Mouse (Mus musculus): ENCODE data around the gene Foxb2. TPM values are rescaled to one million over a fixed set of nuclear protein-coding genes. Genes with fewer than 3 reads are reported as not detected.

The Foxb2 gene
- not detected in 2 replicates for polyA plus RNA-seq (2012; rRNA removed)

GRCm38 (mm10) chr19:16873221-16873861 is at the start of gene Foxb2:
Gene Foxb2, minus strand, starts transcription at chr19:16873805.
- TF ChIP-seq CTCF (conservative IDR thresholded peaks at IDR 0.05; ENCODE audit: insufficient read depth, insufficient read length, low read depth, low read length) (no peak), POLR2A (IDR thresholded peaks at IDR 0.05; ENCODE audit: low read depth, low read length) (no peak)
- DNase-seq, result no peak
- Histone ChIP-seq H3K27ac (ENCODE audit: insufficient read depth, low read depth, low read length) (no peak within 1 kb of the TSS), H3K27me3 (replicated peaks; ENCODE audit: control insufficient read depth, insufficient read depth, low read length) (peaks cover 15% of the 10 kb centered on the region), H3K36me3 (ENCODE audit: control insufficient read depth, insufficient read depth, low read length) (no peaks in the 10 kb centered on the region), H3K4me1 (ENCODE audit: control insufficient read depth, insufficient read depth, low read length) (no peaks in the 10 kb centered on the region), H3K4me3 (ENCODE audit: insufficient read depth, low read depth, low read length) (peak within 1 kb of the TSS; percentile 32; the same call in 1 of the 2 replicates)
- WGBS, result 2% methylated on average over 40 of the region's 40 CpGs

GRCm38 (mm10) chr19:16911507-16911906 is 37.9 kb upstream of the Foxb2 start:
- Histone ChIP-seq H3K36me3 (ENCODE audit: control insufficient read depth, insufficient read depth, low read length) (no peaks in the 10 kb centered on the region), H3K27me3 (replicated peaks; ENCODE audit: control insufficient read depth, insufficient read depth, low read length) (no peaks in the 10 kb centered on the region; the same call in 1 of the 2 replicates), H3K27ac (ENCODE audit: insufficient read depth, low read depth, low read length) (no peak overlapping the region), H3K4me1 (ENCODE audit: control insufficient read depth, insufficient read depth, low read length) (no peaks in the 10 kb centered on the region), H3K4me3 (ENCODE audit: insufficient read depth, low read depth, low read length) (no peak overlapping the region)
- WGBS, result 63% methylated on average over 5 of the region's 5 CpGs
- no peak for DNase-seq
- TF ChIP-seq CTCF (conservative IDR thresholded peaks at IDR 0.05; ENCODE audit: insufficient read depth, insufficient read length, low read depth, low read length), result no peak
- no peak for TF ChIP-seq POLR2A (IDR thresholded peaks at IDR 0.05; ENCODE audit: low read depth, low read length)

DNA sequence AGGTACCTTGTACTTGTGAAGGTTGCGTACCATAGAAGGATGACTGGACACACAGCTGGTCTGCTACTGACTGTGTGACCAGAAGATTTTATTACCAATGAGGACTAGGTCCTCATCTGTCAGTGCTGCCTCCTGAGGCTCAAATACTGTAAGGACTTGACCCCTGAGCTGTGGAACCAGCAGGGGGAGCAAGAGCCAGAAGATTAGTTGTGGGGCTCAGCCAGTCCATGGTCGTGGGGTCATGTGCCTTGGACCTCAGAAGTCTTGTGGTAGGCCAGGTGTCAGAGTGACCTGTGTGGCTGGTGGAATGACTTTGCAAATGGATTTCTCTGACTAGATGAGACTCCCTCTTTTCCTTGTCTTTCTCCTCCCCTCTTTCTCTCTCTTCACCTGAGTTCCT is 29.5 kb upstream of the Foxb2 start:
- DNase-seq, result peak; percentile 28

GRCm38 (mm10) chr19:16899716-16900115 is 26.1 kb upstream of the Foxb2 start:
- no peak overlapping the region for H3K27ac ChIP-seq (ENCODE audit: insufficient read depth, low read depth, low read length)
- no peak for TF ChIP-seq POLR2A (IDR thresholded peaks at IDR 0.05; ENCODE audit: low read depth, low read length)
- TF ChIP-seq CTCF (conservative IDR thresholded peaks at IDR 0.05; ENCODE audit: insufficient read depth, insufficient read length, low read depth, low read length), result no peak
- H3K27me3 ChIP-seq (replicated peaks; ENCODE audit: control insufficient read depth, insufficient read depth, low read length), result no peaks in the 10 kb centered on the region
- no peak overlapping the region for H3K4me3 ChIP-seq (ENCODE audit: insufficient read depth, low read depth, low read length)
- 57% methylated on average over 10 of the region's 10 CpGs for WGBS
- no peaks in the 10 kb centered on the region for H3K4me1 ChIP-seq (ENCODE audit: control insufficient read depth, insufficient read depth, low read length)
- no peak for DNase-seq
- H3K36me3 ChIP-seq (ENCODE audit: control insufficient read depth, insufficient read depth, low read length), result no peaks in the 10 kb centered on the region

More for the DNA sequence above, 29.5 kb upstream of the Foxb2 start:
- no peaks in the 10 kb centered on the region for H3K27me3 ChIP-seq (replicated peaks; ENCODE audit: control insufficient read depth, insufficient read depth, low read length)
- no peak overlapping the region for H3K4me3 ChIP-seq (ENCODE audit: insufficient read depth, low read depth, low read length)
- no peak overlapping the region for H3K27ac ChIP-seq (ENCODE audit: insufficient read depth, low read depth, low read length)
- 62% methylated on average over 2 of the region's 2 CpGs for WGBS
- no peaks in the 10 kb centered on the region for H3K36me3 ChIP-seq (ENCODE audit: control insufficient read depth, insufficient read depth, low read length)
- H3K4me1 ChIP-seq (ENCODE audit: control insufficient read depth, insufficient read depth, low read length), result no peaks in the 10 kb centered on the region
- TF ChIP-seq CTCF (conservative IDR thresholded peaks at IDR 0.05; ENCODE audit: insufficient read depth, insufficient read length, low read depth, low read length) (no peak; the same call in 1 of the 2 replicates), POLR2A (IDR thresholded peaks at IDR 0.05; ENCODE audit: low read depth, low read length) (no peak)

GRCm38 (mm10) chr19:16898576-16898975 is 25.0 kb upstream of the Foxb2 start:
- no peak for DNase-seq
- Histone ChIP-seq H3K36me3 (ENCODE audit: control insufficient read depth, insufficient read depth, low read length) (no peaks in the 10 kb centered on the region), H3K27me3 (replicated peaks; ENCODE audit: control insufficient read depth, insufficient read depth, low read length) (no peaks in the 10 kb centered on the region), H3K4me3 (ENCODE audit: insufficient read depth, low read depth, low read length) (no peak overlapping the region), H3K27ac (ENCODE audit: insufficient read depth, low read depth, low read length) (no peak overlapping the region), H3K4me1 (ENCODE audit: control insufficient read depth, insufficient read depth, low read length) (no peaks in the 10 kb centered on the region)
- 88% methylated on average over 5 of the region's 5 CpGs for WGBS
- TF ChIP-seq CTCF (conservative IDR thresholded peaks at IDR 0.05; ENCODE audit: insufficient read depth, insufficient read length, low read depth, low read length), result no peak
- TF ChIP-seq POLR2A (IDR thresholded peaks at IDR 0.05; ENCODE audit: low read depth, low read length), result no peak

DNA sequence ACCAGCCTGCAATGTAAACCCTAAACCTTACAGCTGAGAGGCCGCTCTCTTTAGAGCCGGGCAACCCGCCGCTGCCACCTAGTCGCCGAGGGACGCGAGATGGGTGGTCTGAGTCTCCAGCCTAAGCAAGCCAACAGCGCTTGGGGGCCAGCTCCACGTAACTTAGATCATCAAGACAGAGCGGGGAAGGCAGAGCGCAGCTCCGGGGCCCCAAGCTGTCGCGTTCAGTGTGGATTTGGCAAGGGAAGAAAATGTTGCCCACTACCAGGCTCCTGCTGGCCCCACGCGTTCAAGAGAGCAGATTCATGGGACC is 2.8 kb upstream of the Foxb2 start:
- no peak overlapping the region for H3K4me3 ChIP-seq (ENCODE audit: insufficient read depth, low read depth, low read length)
- H3K27ac ChIP-seq (ENCODE audit: insufficient read depth, low read depth, low read length), result no peak overlapping the region
- H3K36me3 ChIP-seq (ENCODE audit: control insufficient read depth, insufficient read depth, low read length), result no peaks in the 10 kb centered on the region
- WGBS, result 3% methylated on average over 17 of the region's 17 CpGs
- no peaks in the 10 kb centered on the region for H3K4me1 ChIP-seq (ENCODE audit: control insufficient read depth, insufficient read depth, low read length)
- peaks cover 11% of the 10 kb centered on the region for H3K27me3 ChIP-seq (replicated peaks; ENCODE audit: control insufficient read depth, insufficient read depth, low read length)
- TF ChIP-seq POLR2A (IDR thresholded peaks at IDR 0.05; ENCODE audit: low read depth, low read length) (no peak), CTCF (conservative IDR thresholded peaks at IDR 0.05; ENCODE audit: insufficient read depth, insufficient read length, low read depth, low read length) (no peak)
- DNase-seq, result no peak

- Histone ChIP-seq H3K4me3 (ENCODE audit: insufficient read depth, low read depth, low read length) (no peak overlapping the region), H3K27ac (ENCODE audit: insufficient read depth, low read depth, low read length) (no peak overlapping the region), H3K27me3 (replicated peaks; ENCODE audit: control insufficient read depth, insufficient read depth, low read length) (peaks cover 12% of the 10 kb centered on the region), H3K36me3 (ENCODE audit: control insufficient read depth, insufficient read depth, low read length) (no peaks in the 10 kb centered on the region), H3K4me1 (ENCODE audit: control insufficient read depth, insufficient read depth, low read length) (no peaks in the 10 kb centered on the region)
- TF ChIP-seq CTCF (conservative IDR thresholded peaks at IDR 0.05; ENCODE audit: insufficient read depth, insufficient read length, low read depth, low read length), result no peak
- no peak for TF ChIP-seq POLR2A (IDR thresholded peaks at IDR 0.05; ENCODE audit: low read depth, low read length)
- WGBS, result 2% methylated on average over 34 of the region's 34 CpGs
- DNase-seq, result no peak
Measured at GRCm38 (mm10) chr19:16875631-16876457, 2.2 kb upstream of the Foxb2 start.
